ENCODE assay signal across 1 mouse cellular context in the genomic region with DNA sequence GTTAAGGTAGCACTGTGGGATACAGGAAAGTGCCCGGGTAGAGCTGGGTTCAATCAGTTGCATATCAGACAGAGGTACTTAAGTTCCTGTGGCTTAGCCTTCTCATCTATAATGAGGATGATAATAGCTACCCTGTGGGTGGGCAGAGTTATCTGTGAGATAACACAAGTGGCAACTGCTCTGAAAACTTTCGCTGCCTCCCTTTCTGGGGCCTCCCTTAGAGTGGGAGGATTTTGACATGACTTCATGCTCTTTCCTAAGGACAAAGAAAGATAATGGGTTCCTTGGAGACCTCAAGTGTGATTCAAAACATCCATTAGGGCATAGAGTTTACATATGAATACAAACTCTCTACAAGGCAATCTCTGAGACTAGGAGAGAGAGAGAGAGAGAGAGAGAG.
A peak's percentile ranks its signal among the peaks of the same experiment; 100 is the strongest.
TF ChIP-seq lines count a peak whose summit lies in the region.

No protein-coding gene starts in this region.

TF ChIP-seq in MEL, 35 proteins besides CTCF, POLR2A, EP300 and RAD21 (continued from another document):
- TF ChIP-seq ZKSCAN1 (IDR thresholded peaks at IDR 0.05; ENCODE audit: low read depth, low read length), result no peak
- no peak for TF ChIP-seq MYB (IDR thresholded peaks at IDR 0.05; ENCODE audit: low read depth, low read length)
- TF ChIP-seq JUND (IDR thresholded peaks at IDR 0.05; ENCODE audit: low read depth, low read length), result no peak
- no peak for TF ChIP-seq MAX (IDR thresholded peaks at IDR 0.05; ENCODE audit: low read length)
- TF ChIP-seq GATA1 (IDR thresholded peaks at IDR 0.05; ENCODE audit: low read depth, low read length), result peak; percentile 93
- peak; percentile 93 for TF ChIP-seq RCOR1 (IDR thresholded peaks at IDR 0.05; ENCODE audit: low read depth, low read length)
- TF ChIP-seq TAL1 (IDR thresholded peaks at IDR 0.05; ENCODE audit: low read length), result peak; percentile 51
- peak; percentile 89 for TF ChIP-seq ETS1 (IDR thresholded peaks at IDR 0.05; ENCODE audit: low read depth, low read length)
- no peak for TF ChIP-seq POLR2AphosphoS5 (IDR thresholded peaks at IDR 0.05; ENCODE audit: borderline replicate concordance, low read depth, low read length)
- TF ChIP-seq TCF12 (IDR thresholded peaks at IDR 0.05; ENCODE audit: low read depth, low read length), result peak; percentile 91
- no peak for TF ChIP-seq NELFE (IDR thresholded peaks at IDR 0.05; ENCODE audit: low read depth, low read length)
- no peak for TF ChIP-seq MEF2A (IDR thresholded peaks at IDR 0.05; ENCODE audit: extremely low read depth, insufficient replicate concordance, low read depth, low read length, poor library complexity, severe bottlenecking)
- TF ChIP-seq SIN3A (IDR thresholded peaks at IDR 0.05; ENCODE audit: low read length), result peak; percentile 84
- TF ChIP-seq UBTF (IDR thresholded peaks at IDR 0.05; ENCODE audit: borderline replicate concordance, insufficient read depth, low read depth, low read length), result no peak
- no peak for TF ChIP-seq USF1 (IDR thresholded peaks at IDR 0.05; ENCODE audit: low read depth, low read length)
